Mouse (Mus musculus) midbrain, embryonic 12.5 days (tissue): Measurements from ENCODE around the gene G430095P16Rik. TPM values are rescaled to one million over a fixed set of nuclear protein-coding genes. Genes with fewer than 3 reads are reported as not detected.

Experiments used
- polyA plus RNA-seq: library from polyadenylated mRNA; unstranded; fragments of >200 nt; fragmentation: Nextera tagmentation; extraction: Ambion mirVana; gene quantifications from 2 replicates; pipeline ENCODE4 v1.2.1, GENCODE M21; 2016

G430095P16Rik gene
- polyA plus RNA-seq, 1 experiment from 2014 or later, result 2.4 TPM

Other genes starting within 250 kb of the G430095P16Rik start
- 47.1 and 47.4 TPM in 2 replicates for gene Ier2, start 60.2 kb upstream of the G430095P16Rik start, polyA plus RNA-seq
- 53.6 and 58.8 TPM in 2 replicates for gene Trmt1, start 36.7 kb upstream of the G430095P16Rik start, polyA plus RNA-seq
- gene Nacc1, start 35.1 kb upstream of the G430095P16Rik start, polyA plus RNA-seq, result 20.8 and 25.0 TPM in 2 replicates
- gene Lyl1, start 21.6 kb upstream of the G430095P16Rik start, polyA plus RNA-seq, result 3.5 and 5.6 TPM in 2 replicates
- 6.6 and 8.5 TPM in 2 replicates for gene Nfix, start 77.3 kb downstream of the G430095P16Rik start, polyA plus RNA-seq
- gene Dand5, start 99.8 kb downstream of the G430095P16Rik start, polyA plus RNA-seq, result 5.0 and 6.1 TPM in 2 replicates
- gene Gadd45gip1, start 108.5 kb downstream of the G430095P16Rik start, polyA plus RNA-seq, result 36.1 and 36.6 TPM in 2 replicates
- 104 and 110 TPM in 2 replicates for gene Rad23a, start 117.7 kb downstream of the G430095P16Rik start, polyA plus RNA-seq
- gene Calr, start 123.9 kb downstream of the G430095P16Rik start, polyA plus RNA-seq, result 640 and 681 TPM in 2 replicates
- gene Farsa, start 134.0 kb downstream of the G430095P16Rik start, polyA plus RNA-seq, result 105 and 113 TPM in 2 replicates
- gene Syce2, start 149.1 kb downstream of the G430095P16Rik start, polyA plus RNA-seq, result 42.1 and 44.9 TPM in 2 replicates
- 33.1 and 33.9 TPM in 2 replicates for gene Gcdh, start 170.9 kb downstream of the G430095P16Rik start, polyA plus RNA-seq
- gene Klf1, start 178.9 kb downstream of the G430095P16Rik start, polyA plus RNA-seq, result 4.3 and 4.5 TPM in 2 replicates
- 8.9 and 9.4 TPM in 2 replicates for gene Dnase2a, start 185.6 kb downstream of the G430095P16Rik start, polyA plus RNA-seq
- 29.3 and 34.3 TPM in 2 replicates for gene Mast1, start 214.4 kb downstream of the G430095P16Rik start, polyA plus RNA-seq
- gene Rtbdn, start 224.0 kb downstream of the G430095P16Rik start, polyA plus RNA-seq, result 1.3 and 1.7 TPM in 2 replicates
- gene Gm49661, start 246.4 kb downstream of the G430095P16Rik start, polyA plus RNA-seq, result not detected in 2 replicates
- gene Prdx2, start 246.6 kb downstream of the G430095P16Rik start, polyA plus RNA-seq, result 1,292 and 1,309 TPM in 2 replicates
- gene Rnaseh2a, start 246.8 kb downstream of the G430095P16Rik start, polyA plus RNA-seq, result 91.9 and 98.7 TPM in 2 replicates